Mouse (Mus musculus): ENCODE data around the gene Cpne9. TPM values are rescaled to one million over a fixed set of nuclear protein-coding genes. Genes with fewer than 3 reads are reported as not detected.

Gene Cpne9
- polyA plus RNA-seq, 1 experiment: 0.33 TPM

GRCm38 (mm10) chr6:113281676-113282075 lies 431 bp upstream of the Cpne9 start:
- no peak for TF ChIP-seq GATA1 (IDR thresholded peaks at IDR 0.05; ENCODE audit: low read length)

GRCm38 (mm10) chr6:113282969-113283368 lies 862 bp downstream of the Cpne9 start:
- TF ChIP-seq GATA1 (IDR thresholded peaks at IDR 0.05; ENCODE audit: low read length): no peak

DNA sequence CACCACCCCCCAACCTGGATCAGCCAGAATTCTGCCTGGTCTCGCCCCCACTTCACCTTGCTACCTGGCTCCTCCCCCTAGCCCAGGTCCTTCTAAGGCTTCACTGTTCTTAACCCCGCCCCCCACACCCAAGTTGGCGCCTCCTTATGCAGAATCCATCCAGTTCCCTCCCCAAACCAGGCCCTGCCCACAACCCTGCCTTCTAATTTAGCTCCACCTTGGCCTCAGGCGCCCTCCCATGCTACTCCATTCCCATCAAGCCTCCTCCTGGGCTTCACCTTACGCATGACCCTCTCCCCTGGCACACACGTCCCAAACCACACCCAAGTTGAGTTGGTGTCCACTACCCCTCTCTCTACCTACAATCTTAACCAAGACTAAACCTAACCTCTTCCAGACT lies 1.4 kb downstream of the Cpne9 start:
- no peak for TF ChIP-seq GATA1 (IDR thresholded peaks at IDR 0.05; ENCODE audit: low read length)

DNA sequence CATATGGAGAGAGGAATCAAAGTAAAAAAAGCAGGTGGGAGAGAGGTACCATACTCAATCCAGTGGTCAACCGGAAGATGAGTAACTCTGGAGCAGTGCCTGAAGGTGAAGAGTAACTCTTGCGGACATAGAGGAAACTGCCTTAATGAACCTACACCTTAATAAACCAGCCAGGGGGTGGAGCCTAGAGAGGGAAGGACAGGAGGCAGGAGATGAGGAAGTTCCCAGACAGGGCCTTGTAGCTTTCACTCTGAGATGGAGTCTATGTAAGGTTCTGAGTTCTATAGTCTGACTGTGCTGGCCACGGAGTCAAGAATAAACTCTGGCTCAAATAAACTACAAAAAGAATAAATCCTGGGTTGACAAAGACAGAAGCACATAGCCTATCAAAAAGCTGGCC lies 2.8 kb downstream of the Cpne9 start:
- no peak for TF ChIP-seq GATA1 (IDR thresholded peaks at IDR 0.05; ENCODE audit: low read length)

DNA sequence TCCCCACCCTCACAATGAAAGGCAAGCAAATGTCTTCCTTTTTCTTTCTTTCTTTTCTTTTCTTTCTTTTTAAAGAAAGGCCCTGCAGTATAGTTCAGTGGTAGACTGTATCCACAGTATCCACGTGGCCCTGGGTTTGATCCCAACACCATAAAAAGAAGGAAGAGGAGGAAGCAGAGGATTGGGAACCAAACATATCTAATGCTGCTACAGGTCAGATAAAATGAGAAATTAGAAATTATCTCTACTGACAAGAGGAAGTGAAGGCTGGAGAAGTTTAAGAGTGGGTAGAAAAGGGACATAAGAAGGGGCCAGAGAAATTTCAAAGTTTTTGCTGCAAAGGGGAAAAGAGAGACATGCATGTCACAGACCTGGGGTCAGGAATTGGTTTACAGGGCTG lies 4.2 kb downstream of the Cpne9 start:
- TF ChIP-seq GATA1 (IDR thresholded peaks at IDR 0.05; ENCODE audit: low read length): no peak

GRCm38 (mm10) chr6:113287236-113287635 lies 5.1 kb downstream of the Cpne9 start:
- TF ChIP-seq GATA1 (IDR thresholded peaks at IDR 0.05; ENCODE audit: low read length): no peak

- no peak for TF ChIP-seq GATA1 (IDR thresholded peaks at IDR 0.05; ENCODE audit: low read length)
These were observed 7.2 kb downstream of the Cpne9 start for GRCm38 (mm10) chr6:113289346-113289745.

- TF ChIP-seq GATA1 (IDR thresholded peaks at IDR 0.05; ENCODE audit: low read length): no peak
These were observed 8.2 kb downstream of the Cpne9 start for GRCm38 (mm10) chr6:113290346-113290745.

DNA sequence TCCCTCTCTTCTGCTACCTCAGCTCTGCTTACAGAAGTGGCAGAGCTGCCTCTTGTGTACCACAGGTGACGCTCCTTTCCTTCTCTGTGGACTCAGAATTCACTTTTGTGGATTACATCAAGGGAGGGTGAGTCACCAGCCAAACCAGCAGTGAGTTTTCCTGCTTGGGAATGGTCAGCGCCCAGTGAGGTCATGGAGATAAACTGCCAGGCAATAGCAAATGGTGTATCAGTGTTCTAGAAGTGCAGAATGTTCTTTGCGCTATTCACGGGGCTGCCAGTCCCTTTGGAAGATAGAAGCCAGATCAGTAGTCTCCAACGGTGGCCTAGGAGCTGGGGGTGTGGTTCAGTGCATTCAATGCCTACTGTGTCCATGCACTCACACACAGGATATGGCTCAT lies 10.8 kb downstream of the Cpne9 start:
- no peak for TF ChIP-seq GATA1 (IDR thresholded peaks at IDR 0.05; ENCODE audit: low read length)

DNA sequence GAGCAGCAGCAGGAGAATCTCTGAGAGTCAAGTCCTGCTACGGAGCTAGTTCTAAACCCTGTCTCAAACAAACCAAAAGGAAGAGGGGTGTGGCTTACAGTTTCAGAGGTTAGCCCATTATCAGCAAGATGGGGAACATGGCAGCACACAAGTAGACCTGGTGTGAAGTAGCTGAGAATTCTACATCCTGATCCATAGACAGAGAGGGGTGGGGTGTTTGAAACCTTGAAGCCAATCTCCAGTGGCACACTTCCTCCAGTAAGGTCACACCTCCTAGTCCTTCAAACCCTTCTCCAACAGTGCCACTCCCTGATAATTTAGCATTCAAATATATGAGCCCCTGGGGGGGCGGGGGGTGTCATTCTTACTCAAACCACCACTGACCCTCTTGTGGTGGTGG lies 13.9 kb downstream of the Cpne9 start:
- no peak for TF ChIP-seq GATA1 (IDR thresholded peaks at IDR 0.05; ENCODE audit: low read length)

- no peak for TF ChIP-seq GATA1 (IDR thresholded peaks at IDR 0.05; ENCODE audit: low read length)
These were observed 14.5 kb downstream of the Cpne9 start for GRCm38 (mm10) chr6:113296639-113297038.

DNA sequence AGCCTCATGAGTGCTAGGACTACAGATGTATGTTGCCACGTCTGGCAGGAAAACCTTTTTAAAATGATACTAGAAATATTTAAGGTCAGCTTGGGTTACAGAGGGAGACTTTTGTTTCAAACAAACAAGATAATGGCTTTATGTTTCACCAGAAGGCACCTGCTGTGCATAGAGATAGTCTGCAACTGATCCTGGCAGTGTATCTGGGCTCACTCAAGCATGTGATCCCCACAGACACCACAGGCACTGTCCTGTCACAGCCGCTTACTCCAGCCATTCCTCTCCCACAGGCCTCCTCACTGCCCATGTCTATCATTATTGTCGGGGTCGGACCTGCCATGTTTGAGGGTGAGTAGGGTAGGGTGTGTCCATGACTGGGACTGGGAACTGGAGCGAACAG lies 19.2 kb downstream of the Cpne9 start:
- no peak for TF ChIP-seq GATA1 (IDR thresholded peaks at IDR 0.05; ENCODE audit: low read length)

DNA sequence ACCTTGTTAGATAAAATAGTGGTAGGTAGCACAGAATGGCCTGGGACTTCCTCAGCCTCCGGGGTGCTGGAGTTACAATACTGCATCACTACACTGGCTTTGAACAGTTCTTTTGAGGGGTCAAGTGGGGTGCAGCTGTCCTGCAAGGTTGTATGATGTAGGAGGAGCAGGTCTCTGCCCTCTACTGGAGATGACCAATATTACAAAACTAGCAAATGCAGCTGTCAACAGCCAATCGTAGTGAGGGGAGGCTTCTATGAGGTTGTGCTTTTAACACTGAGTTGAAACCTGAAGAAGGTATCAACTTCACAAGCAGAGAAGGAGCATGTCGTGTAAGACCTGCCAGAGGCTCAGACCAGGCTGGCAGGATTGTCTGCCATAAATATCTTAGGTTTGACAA lies 20.2 kb downstream of the Cpne9 start:
- TF ChIP-seq GATA1 (IDR thresholded peaks at IDR 0.05; ENCODE audit: low read length): no peak

GRCm38 (mm10) chr6:113306322-113306985 lies 24.3 kb downstream of the Cpne9 start:
- TF ChIP-seq GATA1 (IDR thresholded peaks at IDR 0.05; ENCODE audit: low read length): no peak

GRCm38 (mm10) chr6:113306986-113307349 lies 24.9 kb downstream of the Cpne9 start, which contains the start of gene Brpf1:
Gene Brpf1 (plus strand): TSS chr6:113307137.
- TF ChIP-seq GATA1 (IDR thresholded peaks at IDR 0.05; ENCODE audit: low read length): no peak

DNA sequence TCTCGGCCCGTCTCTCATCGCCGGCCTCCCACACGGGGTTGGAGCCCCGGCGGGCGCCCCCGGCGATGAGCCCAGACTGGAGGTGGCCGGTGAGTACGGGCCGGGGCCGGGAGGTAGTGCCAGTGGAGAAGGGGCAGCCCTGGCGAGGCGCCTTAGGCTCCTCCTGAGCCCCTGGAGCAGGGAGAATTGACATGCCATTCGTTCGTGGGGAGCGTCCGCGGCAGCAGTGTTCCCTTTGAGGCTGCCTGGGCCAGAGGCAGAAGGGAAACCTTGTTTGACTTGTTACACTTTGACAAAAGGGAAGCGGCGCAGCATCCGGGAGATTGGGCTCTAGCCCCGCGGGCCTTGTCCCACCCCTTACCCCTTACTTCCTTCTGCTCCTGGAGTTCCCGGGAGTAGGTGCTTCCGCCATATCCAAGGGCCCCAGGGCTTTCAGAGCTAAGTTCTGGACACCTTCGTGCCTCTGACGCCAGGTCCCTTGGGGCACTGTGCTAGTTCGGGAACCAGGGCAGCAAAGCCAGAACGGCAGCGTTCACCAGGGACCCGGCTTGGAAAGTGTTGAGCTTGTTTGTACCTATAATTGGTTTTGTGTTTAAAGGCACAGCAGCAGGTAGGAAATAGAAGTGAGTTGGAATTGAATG lies 25.5 kb downstream of the Cpne9 start:
- TF ChIP-seq GATA1 (IDR thresholded peaks at IDR 0.05; ENCODE audit: low read length): no peak

DNA sequence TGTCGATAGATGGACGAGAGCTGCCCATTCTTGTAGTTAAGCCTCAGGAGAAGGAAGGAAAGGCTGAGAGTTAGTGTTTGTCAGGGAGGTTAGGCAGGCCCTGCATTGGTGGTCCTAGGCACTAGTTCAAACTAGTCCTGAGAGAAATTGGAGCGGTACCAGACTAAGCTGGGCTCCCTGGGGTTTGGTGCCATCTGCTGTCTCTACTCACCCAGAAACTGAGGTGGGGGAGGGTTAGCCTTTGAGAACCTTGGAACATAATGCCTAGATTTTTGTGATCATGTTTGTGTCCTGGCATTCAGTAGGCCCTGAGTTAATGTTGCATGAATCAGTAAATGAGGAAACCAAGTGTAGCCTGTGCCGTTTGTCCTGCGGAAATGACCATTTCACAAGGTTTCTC lies 26.0 kb downstream of the Cpne9 start:
- no peak for TF ChIP-seq GATA1 (IDR thresholded peaks at IDR 0.05; ENCODE audit: low read length)
